Mouse (Mus musculus) embryonic facial prominence, embryonic 11.5 days (tissue): ENCODE measurements around the gene Hip1. TPM values are rescaled to one million over a fixed set of nuclear protein-coding genes. Genes with fewer than 3 reads are reported as not detected.

ENCODE experiments used
- ATAC-seq: fragments of 200-750 bp; cut with Nextera tagmentation; replicated peaks from 2 replicates; pipeline ENCODE4 v1.8.0; 2017; ENCODE audit warnings: low read depth; ENCODE audit not compliant: insufficient number of reproducible peaks, low FRiP score, low TSS enrichment
- DNase-seq: peaks from one replicate; pipeline ENCODE4 v3.0.0-alpha.2; 2015; ENCODE audit warnings: low spot score
- H3K27ac ChIP-seq: fragments of 300-500 bp; sonication (generic); replicated peaks from 2 replicates; pipeline ENCODE4 v1.5.1; 2014; ENCODE audit warnings: mild to moderate bottlenecking, low read depth, low read length, control low read depth
- H3K27me3 ChIP-seq: fragments of 300-500 bp; sonication (generic); 2 replicates; pipeline ENCODE4 v1.6.1; 2014; ENCODE audit warnings: mild to moderate bottlenecking, low read length, moderate library complexity, mixed read lengths; ENCODE audit not compliant: control insufficient read depth, insufficient read depth
- H3K36me3 ChIP-seq: fragments of 300-500 bp; sonication (generic); replicated peaks from 2 replicates; pipeline ENCODE4 v1.6.1; 2014; ENCODE audit warnings: low read depth, mild to moderate bottlenecking, low read length, moderate library complexity, mixed read lengths; ENCODE audit not compliant: control insufficient read depth, insufficient read depth
- H3K4me1 ChIP-seq: fragments of 300-500 bp; sonication (generic); 2 replicates; pipeline ENCODE4 v1.6.1; 2014; ENCODE audit warnings: low read length, mixed read lengths; ENCODE audit not compliant: control insufficient read depth, insufficient read depth
- H3K4me2 ChIP-seq: fragments of 300-500 bp; sonication (generic); 2 replicates; pipeline ENCODE4 v1.6.1; 2014; ENCODE audit warnings: low read depth, mild to moderate bottlenecking, control low read depth, low read length, moderate library complexity
- H3K4me3 ChIP-seq: fragments of 300-500 bp; sonication (generic); 2 replicates; pipeline ENCODE4 v1.5.1; 2014; ENCODE audit warnings: low read depth, low read length, control low read depth
- H3K9ac ChIP-seq: fragments of 300-500 bp; sonication (generic); replicated peaks from 2 replicates; pipeline ENCODE4 v1.6.1; 2014; ENCODE audit warnings: mild to moderate bottlenecking, control low read depth, low read length
- H3K9me3 ChIP-seq: fragments of 300-500 bp; sonication (generic); replicated peaks from 2 replicates; pipeline ENCODE4 v1.6.1; 2016; ENCODE audit warnings: mild to moderate bottlenecking, low read length, inconsistent platforms, mixed read lengths; ENCODE audit not compliant: control insufficient read depth
- WGBS: fragments of 180-500 bp; shearing (Covaris S2); extraction: QIAGEN DNeasy Blood & Tissue Kit; methylation state at CpG from one replicate; pipeline ENCODE4 v1.1.7; 2014; 5-methylcytosine and 5-hydroxymethylcytosine counted together
- polyA plus RNA-seq: library from polyadenylated mRNA; unstranded; fragments of >200 nt; fragmentation: Nextera tagmentation; extraction: Ambion mirVana; gene quantifications from 2 replicates; pipeline ENCODE4 v1.2.1, GENCODE M21; 2014

The Hip1 gene
- polyA plus RNA-seq, 1 experiment from 2014 or later: 35.3 TPM

DNA sequence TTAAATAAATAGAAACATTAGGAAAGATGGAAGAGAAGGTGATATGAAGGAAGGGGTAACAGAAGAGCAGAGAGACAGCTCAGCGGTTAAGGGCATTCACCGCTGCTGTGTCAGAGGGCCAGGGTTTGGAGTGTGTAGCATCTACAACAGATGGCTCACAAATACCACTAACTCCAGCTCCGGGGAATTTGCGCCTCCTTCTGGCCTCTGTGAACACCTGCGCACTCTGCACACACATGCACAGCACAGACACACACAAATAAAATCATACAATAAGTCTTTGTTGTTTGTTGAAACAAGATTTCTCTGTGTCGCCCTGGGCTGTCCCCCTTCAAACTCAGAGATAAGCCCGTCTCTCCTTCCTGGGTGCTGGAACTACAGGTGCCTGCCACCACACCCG is 49.4 kb downstream of the Hip1 start:
- H3K4me2 ChIP-seq: no peak overlapping the region
- no peak for ATAC-seq
- H3K36me3 ChIP-seq: no peaks in the 10 kb centered on the region
- WGBS: 97% methylated on average over 8 of the region's 8 CpGs
- H3K9me3 ChIP-seq: no peaks in the 10 kb centered on the region
- DNase-seq: no peak
- H3K4me3 ChIP-seq: no peak overlapping the region
- no peak overlapping the region for H3K9ac ChIP-seq
- H3K27ac ChIP-seq: no peak overlapping the region
- H3K4me1 ChIP-seq: no peaks in the 10 kb centered on the region
- H3K27me3 ChIP-seq: no peaks in the 10 kb centered on the region

GRCm38 (mm10) chr5:135494183-135494910 is 50.6 kb downstream of the Hip1 start:
- WGBS: 83% methylated on average over 13 of the region's 13 CpGs
- no peaks in the 10 kb centered on the region for H3K36me3 ChIP-seq
- no peak overlapping the region for H3K4me2 ChIP-seq
- H3K27me3 ChIP-seq: no peaks in the 10 kb centered on the region
- no peaks in the 10 kb centered on the region for H3K9me3 ChIP-seq
- no peak overlapping the region for H3K4me3 ChIP-seq
- peak; percentile 23 for DNase-seq
- no peak overlapping the region for H3K9ac ChIP-seq
- no peaks in the 10 kb centered on the region for H3K4me1 ChIP-seq
- ATAC-seq: no peak; the same call in 1 of the 2 replicates
- H3K27ac ChIP-seq: no peak overlapping the region

DNA sequence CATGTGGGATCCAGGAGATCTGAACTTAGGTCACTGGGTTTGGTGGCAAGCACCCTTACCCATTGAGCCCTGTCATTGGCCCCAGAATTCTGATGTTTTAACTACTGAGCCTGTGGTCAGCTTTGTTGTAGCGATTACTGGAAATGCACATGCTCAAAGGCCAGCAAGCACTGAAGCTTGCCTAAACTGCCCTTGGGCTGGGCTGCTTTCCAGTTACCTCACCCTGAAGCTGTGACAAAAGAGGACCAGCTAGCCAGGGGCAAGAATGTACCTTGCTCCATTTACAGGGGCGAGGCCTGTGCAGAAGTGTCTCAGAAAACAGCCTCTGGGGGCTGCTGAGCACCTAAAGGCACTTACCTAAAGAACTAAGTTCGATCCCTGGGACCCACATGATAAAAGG is 51.8 kb downstream of the Hip1 start:
- Histone ChIP-seq H3K27me3 (no peaks in the 10 kb centered on the region), H3K9me3 (no peaks in the 10 kb centered on the region), H3K36me3 (no peaks in the 10 kb centered on the region), H3K27ac (no peak overlapping the region), H3K4me3 (no peak overlapping the region), H3K9ac (no peak overlapping the region), H3K4me2 (no peak overlapping the region), H3K4me1 (peaks cover 4% of the 10 kb centered on the region; the same call in 1 of the 2 replicates)
- DNase-seq (no peak), ATAC-seq (no peak)
- WGBS: 81% methylated on average over 3 of the region's 3 CpGs

GRCm38 (mm10) chr5:135492126-135492525 is 52.8 kb downstream of the Hip1 start:
- H3K27ac ChIP-seq: no peak overlapping the region
- WGBS: 91% methylated on average over 2 of the region's 2 CpGs
- H3K4me2 ChIP-seq: no peak overlapping the region
- no peak for DNase-seq
- no peak overlapping the region for H3K9ac ChIP-seq
- H3K36me3 ChIP-seq: no peaks in the 10 kb centered on the region
- no peak for ATAC-seq
- H3K4me3 ChIP-seq: no peak overlapping the region
- H3K4me1 ChIP-seq: peaks cover 4% of the 10 kb centered on the region; the same call in 1 of the 2 replicates
- no peaks in the 10 kb centered on the region for H3K27me3 ChIP-seq
- no peaks in the 10 kb centered on the region for H3K9me3 ChIP-seq

DNA sequence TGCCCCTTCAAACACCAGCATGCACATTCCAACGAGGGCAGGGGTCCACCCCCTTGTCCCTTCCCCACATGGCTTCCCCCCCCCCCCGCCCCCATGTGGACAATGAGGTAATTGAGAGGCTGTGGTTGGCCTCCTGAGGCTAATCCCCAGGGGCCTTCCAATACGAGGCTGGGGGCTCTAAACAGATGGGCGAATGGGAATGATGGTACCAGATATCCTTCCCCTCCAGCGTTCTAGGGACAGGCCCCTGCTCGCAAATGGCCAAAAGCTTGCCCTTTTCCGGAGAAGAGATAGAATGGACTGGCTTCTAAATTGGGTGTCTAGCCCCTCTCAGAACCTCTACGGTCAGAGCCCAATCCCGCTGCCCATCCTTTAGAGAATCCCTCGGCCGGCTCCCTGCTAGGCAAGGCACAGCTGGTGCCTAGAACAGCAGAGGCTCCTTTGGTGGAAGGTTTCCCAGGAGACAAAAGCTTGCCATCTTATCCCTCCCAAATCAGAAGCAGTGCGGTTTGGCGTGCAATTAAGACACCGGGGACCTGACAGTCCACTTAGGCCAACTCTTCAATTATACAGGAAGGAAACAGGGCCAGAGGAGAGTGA is 55.1 kb downstream of the Hip1 start:
- Histone ChIP-seq H3K4me3 (peak overlapping the region; percentile 49), H3K9ac (peak overlapping the region; percentile 71), H3K27ac (peak overlapping the region; percentile 52; the same call in 1 of the 2 replicates), H3K36me3 (no peaks in the 10 kb centered on the region), H3K4me1 (peaks cover 4% of the 10 kb centered on the region; the same call in 1 of the 2 replicates), H3K9me3 (no peaks in the 10 kb centered on the region), H3K27me3 (no peaks in the 10 kb centered on the region), H3K4me2 (peak overlapping the region; percentile 83)
- DNase-seq (no peak), ATAC-seq (no peak; the same call in 1 of the 2 replicates)
- 2% methylated on average over 13 of the region's 14 CpGs for WGBS

GRCm38 (mm10) chr5:135488881-135489694 is 55.8 kb downstream of the Hip1 start:
- Histone ChIP-seq H3K36me3 (no peaks in the 10 kb centered on the region), H3K27me3 (no peaks in the 10 kb centered on the region), H3K27ac (peak overlapping the region; percentile 52), H3K4me1 (peaks cover 4% of the 10 kb centered on the region; the same call in 1 of the 2 replicates), H3K9me3 (no peaks in the 10 kb centered on the region), H3K4me2 (peak overlapping the region; percentile 83), H3K9ac (peak overlapping the region; percentile 71), H3K4me3 (peak overlapping the region; percentile 49)
- WGBS: under 1% methylated on average over 48 of the region's 59 CpGs
- peak; percentile 80 for DNase-seq
- peak; percentile 71 for ATAC-seq

GRCm38 (mm10) chr5:135488222-135488880 is 56.6 kb downstream of the Hip1 start:
- Histone ChIP-seq H3K9ac (peak overlapping the region; percentile 71), H3K27ac (peak overlapping the region; percentile 52), H3K4me3 (peak overlapping the region; percentile 49), H3K4me2 (peak overlapping the region; percentile 83), H3K9me3 (no peaks in the 10 kb centered on the region), H3K36me3 (no peaks in the 10 kb centered on the region), H3K4me1 (peaks cover 4% of the 10 kb centered on the region; the same call in 1 of the 2 replicates), H3K27me3 (no peaks in the 10 kb centered on the region)
- peak; percentile 46 for ATAC-seq
- DNase-seq: peak; percentile 11
- under 1% methylated on average over 19 of the region's 19 CpGs for WGBS
